Mouse (Mus musculus) lung, embryonic 14.5 days (tissue): ENCODE results near the gene Ptges. TPM values are rescaled to one million over a fixed set of nuclear protein-coding genes. Genes with fewer than 3 reads are reported as not detected.

ENCODE experiments used
- ATAC-seq: fragments of 200-750 bp; cut with Nextera tagmentation; 2 replicates; pipeline ENCODE4 v1.8.0; 2017; ENCODE audit warnings: mild to moderate bottlenecking, moderate TSS enrichment, moderate library complexity; ENCODE audit not compliant: insufficient read depth
- DNase-seq: peaks from one replicate; pipeline ENCODE4 v3.0.0-alpha.2; 2015
- H3K27ac ChIP-seq: fragments of 300-500 bp; sonication (generic); 2 replicates; pipeline ENCODE4 v1.5.1; 2014; ENCODE audit warnings: low read depth, mild to moderate bottlenecking, moderate library complexity
- H3K27me3 ChIP-seq: fragments of 300-500 bp; sonication (generic); 2 replicates; pipeline ENCODE4 v1.6.1; 2014; ENCODE audit warnings: low read length, control low read depth; ENCODE audit not compliant: insufficient read depth
- H3K36me3 ChIP-seq: fragments of 300-500 bp; sonication (generic); 2 replicates; pipeline ENCODE4 v1.6.1; 2014; ENCODE audit warnings: control low read depth; ENCODE audit not compliant: insufficient read depth
- H3K4me1 ChIP-seq: fragments of 300-500 bp; sonication (generic); 2 replicates; pipeline ENCODE4 v1.6.1; 2014; ENCODE audit warnings: antibody characterized with exemption, control low read depth; ENCODE audit not compliant: insufficient read depth
- H3K4me2 ChIP-seq: fragments of 300-500 bp; sonication (generic); 2 replicates; pipeline ENCODE4 v1.6.1; 2014; ENCODE audit warnings: mild to moderate bottlenecking
- H3K4me3 ChIP-seq: fragments of 300-500 bp; sonication (generic); 2 replicates; pipeline ENCODE4 v1.5.1; 2014; ENCODE audit warnings: low read depth, low read length
- H3K9ac ChIP-seq: fragments of 300-500 bp; sonication (generic); 2 replicates; pipeline ENCODE4 v1.6.1; 2014
- H3K9me3 ChIP-seq: fragments of 300-500 bp; sonication (generic); 2 replicates; pipeline ENCODE4 v1.6.1; 2016; ENCODE audit warnings: low read depth, low read length, control low read depth
- CTCF ChIP-seq: IDR thresholded peaks from 2 replicates; pipeline ENCODE4 v1.5.1; 2016; ENCODE audit warnings: antibody characterized with exemption, low read depth
- WGBS: fragments of 180-500 bp; shearing (Covaris S2); extraction: QIAGEN DNeasy Blood & Tissue Kit; methylation state at CpG from one replicate; pipeline ENCODE4 v1.1.7; 2014; 5-methylcytosine and 5-hydroxymethylcytosine counted together
- polyA plus RNA-seq: library from polyadenylated mRNA; unstranded; fragments of >200 nt; fragmentation: Nextera tagmentation; extraction: Ambion mirVana; gene quantifications from 2 replicates; pipeline ENCODE4 v1.2.1, GENCODE M21; 2014

Gene Ptges
- polyA plus RNA-seq = 17.7 and 18.4 TPM in 2 replicates

DNA sequence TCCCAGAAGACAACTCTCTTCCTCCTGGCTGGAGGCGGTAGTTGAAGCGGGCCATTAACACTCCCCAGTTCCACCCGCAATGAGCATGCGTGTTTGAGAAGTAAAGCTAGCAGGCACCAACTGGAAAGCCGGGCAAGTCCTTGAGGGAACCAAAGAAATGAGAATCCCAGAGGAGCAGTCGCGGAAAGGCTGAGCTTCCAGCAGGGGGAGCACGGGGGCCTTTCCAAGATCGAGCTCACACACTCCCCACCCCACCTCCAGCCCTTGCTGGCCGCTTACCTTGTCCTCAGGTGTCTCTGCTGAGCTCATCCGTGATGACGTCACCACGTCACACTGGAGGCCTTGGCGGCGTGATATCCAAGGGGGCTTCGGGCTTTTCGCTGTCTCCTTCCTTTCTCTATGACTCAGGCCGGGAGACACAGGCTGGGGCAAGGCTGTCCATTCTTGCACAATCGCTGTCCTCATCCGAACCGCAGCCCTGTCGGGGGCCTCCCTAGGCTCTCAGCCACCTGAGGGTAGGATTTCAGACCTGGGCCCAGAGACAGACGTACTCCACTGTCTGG, at the start of gene Ptges:
Ptges (minus strand) TSS at position 381 of the 563 bp plus-strand sequence.
- peak; percentile 76 for TF ChIP-seq CTCF
- ATAC-seq = peak; percentile 33; the same call in 1 of the 2 replicates
- WGBS = 2% methylated on average over 23 of the region's 23 CpGs
- peak within 1 kb of the TSS; percentile 27 for H3K4me3 ChIP-seq
- no peaks in the 10 kb centered on the region for H3K27me3 ChIP-seq
- peak within 1 kb of the TSS; percentile 23 for H3K9ac ChIP-seq
- DNase-seq = peak; percentile 88
- peak within 1 kb of the TSS; percentile 71; the same call in 1 of the 2 replicates for H3K27ac ChIP-seq
- H3K9me3 ChIP-seq = no peaks in the 10 kb centered on the region
- H3K4me2 ChIP-seq = peak within 1 kb of the TSS; percentile 66
- peaks cover 27% of the 10 kb centered on the region for H3K4me1 ChIP-seq
- H3K36me3 ChIP-seq = no peaks in the 10 kb centered on the region

DNA sequence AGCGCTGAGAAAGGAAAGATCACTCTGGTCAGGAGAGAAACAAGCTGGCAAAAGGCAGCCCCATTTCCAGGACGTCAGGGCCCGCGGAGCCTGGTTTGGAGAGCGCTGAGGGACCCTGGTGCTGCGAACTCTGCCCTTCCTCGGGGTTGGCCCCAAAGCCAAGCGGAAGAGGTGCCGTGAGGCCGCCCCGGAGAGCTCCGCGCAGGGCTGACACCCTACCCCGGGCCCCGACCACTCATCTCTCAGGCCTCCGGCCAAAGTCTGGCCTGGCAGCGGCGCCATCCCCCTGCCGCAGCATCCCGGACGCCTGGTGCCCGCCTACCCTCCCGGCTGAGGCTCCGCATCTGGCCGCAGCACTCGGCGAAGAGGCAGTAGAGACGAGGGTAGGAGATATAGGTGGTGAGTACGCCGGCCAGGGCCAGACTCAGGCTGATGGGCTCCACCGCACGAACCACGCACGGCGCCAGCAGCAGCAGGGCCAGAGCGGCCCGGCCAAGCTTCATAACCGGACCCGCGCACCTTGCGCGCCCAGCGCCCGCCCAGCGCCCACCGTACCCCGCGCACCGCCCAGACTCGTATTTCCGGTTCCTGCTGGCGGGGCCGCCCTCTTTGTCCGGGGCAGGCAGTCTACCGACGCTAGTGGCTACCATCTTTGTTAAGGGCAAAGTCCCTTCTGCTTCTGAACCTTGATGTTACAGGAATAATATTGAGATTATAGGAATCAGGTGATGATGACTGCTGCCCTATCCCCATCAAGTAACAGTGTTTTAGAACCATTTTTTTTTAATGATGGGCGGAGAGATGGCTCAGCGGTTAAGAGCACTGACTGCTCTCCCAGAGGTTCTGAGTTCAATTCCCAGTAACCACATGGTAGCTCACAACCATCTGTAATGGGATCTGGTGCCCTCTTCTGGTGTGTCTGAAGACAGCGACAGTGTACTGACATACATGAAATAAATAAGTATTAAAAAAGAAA, 38.0 kb upstream of the Ptges start, which contains the start of gene Tor1a:
Tor1a (minus strand) TSS at position 582 of the 976 bp plus-strand sequence.
- peaks cover 10% of the 10 kb centered on the region for H3K4me1 ChIP-seq
- no peaks in the 10 kb centered on the region for H3K27me3 ChIP-seq
- H3K4me3 ChIP-seq = peak within 1 kb of the TSS; percentile 96
- 2% methylated on average over 59 of the region's 59 CpGs for WGBS
- peak within 1 kb of the TSS; percentile 89 for H3K9ac ChIP-seq
- peak; percentile 12; the same call in 1 of the 2 replicates for TF ChIP-seq CTCF
- no peaks in the 10 kb centered on the region for H3K9me3 ChIP-seq
- peak within 1 kb of the TSS; percentile 93 for H3K4me2 ChIP-seq
- H3K36me3 ChIP-seq = peaks cover 39% of the 10 kb centered on the region
- H3K27ac ChIP-seq = peak within 1 kb of the TSS; percentile 72
- ATAC-seq (peak; percentile 94), DNase-seq (peak; percentile 95)

DNA sequence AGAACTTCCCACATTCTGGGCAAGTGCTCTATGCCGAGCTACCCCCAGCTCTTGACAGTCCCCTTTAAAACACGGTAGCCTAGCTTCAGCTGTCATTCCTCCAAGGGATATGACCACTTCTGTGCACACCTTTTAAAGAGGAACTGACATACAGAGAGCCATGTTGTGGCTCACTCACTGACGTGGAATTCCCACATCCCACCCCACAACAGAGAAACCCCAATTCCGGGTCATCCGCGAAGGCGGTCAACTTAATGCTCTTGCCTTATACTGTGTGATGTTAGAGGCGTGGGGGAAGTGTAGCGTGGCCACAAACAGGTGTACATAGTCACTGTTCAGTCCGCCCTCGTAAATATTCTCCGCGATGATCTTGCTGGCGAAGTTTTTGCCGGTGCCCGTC, 37.2 kb upstream of the Ptges start:
- peaks cover 43% of the 10 kb centered on the region for H3K36me3 ChIP-seq
- 18% methylated on average over 16 of the region's 16 CpGs for WGBS

DNA sequence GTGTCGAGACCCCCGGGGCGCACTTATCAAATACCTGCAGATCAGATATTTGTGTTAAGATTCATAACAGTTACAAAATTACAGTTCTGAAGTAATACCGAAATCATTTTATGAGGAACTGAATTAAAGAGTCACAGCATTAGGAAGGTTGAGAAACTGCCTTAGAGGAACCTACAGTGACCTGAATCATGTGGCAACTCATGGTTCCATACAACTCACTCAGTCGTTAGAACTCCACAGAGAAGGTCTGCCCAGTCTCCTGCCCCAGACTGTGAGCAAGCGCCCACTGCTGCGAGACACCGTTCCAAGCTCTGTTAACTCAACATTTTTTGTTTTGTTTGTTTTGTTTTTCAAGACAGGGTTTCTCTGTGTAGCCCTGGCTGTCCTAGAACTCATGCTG, 36.0 kb upstream of the Ptges start:
- Histone ChIP-seq H3K36me3 (peaks cover 54% of the 10 kb centered on the region), H3K27me3 (no peaks in the 10 kb centered on the region), H3K9me3 (no peaks in the 10 kb centered on the region), H3K27ac (no peak overlapping the region), H3K9ac (no peak overlapping the region), H3K4me2 (no peak overlapping the region), H3K4me1 (peaks cover 10% of the 10 kb centered on the region), H3K4me3 (no peak overlapping the region)
- DNase-seq (no peak), ATAC-seq (no peak)
- no peak for TF ChIP-seq CTCF
- WGBS = 91% methylated on average over 8 of the region's 8 CpGs

More for the DNA sequence above, 37.2 kb upstream of the Ptges start:
- peak overlapping the region; percentile 96 for H3K4me3 ChIP-seq
- H3K4me2 ChIP-seq = peak overlapping the region; percentile 93
- H3K9me3 ChIP-seq = no peaks in the 10 kb centered on the region
- H3K27ac ChIP-seq = peak overlapping the region; percentile 72; the same call in 1 of the 2 replicates
- no peak for TF ChIP-seq CTCF
- peaks cover 10% of the 10 kb centered on the region for H3K4me1 ChIP-seq
- DNase-seq = peak; percentile 5
- H3K27me3 ChIP-seq = no peaks in the 10 kb centered on the region
- H3K9ac ChIP-seq = peak overlapping the region; percentile 89
- no peak; the same call in 1 of the 2 replicates for ATAC-seq

DNA sequence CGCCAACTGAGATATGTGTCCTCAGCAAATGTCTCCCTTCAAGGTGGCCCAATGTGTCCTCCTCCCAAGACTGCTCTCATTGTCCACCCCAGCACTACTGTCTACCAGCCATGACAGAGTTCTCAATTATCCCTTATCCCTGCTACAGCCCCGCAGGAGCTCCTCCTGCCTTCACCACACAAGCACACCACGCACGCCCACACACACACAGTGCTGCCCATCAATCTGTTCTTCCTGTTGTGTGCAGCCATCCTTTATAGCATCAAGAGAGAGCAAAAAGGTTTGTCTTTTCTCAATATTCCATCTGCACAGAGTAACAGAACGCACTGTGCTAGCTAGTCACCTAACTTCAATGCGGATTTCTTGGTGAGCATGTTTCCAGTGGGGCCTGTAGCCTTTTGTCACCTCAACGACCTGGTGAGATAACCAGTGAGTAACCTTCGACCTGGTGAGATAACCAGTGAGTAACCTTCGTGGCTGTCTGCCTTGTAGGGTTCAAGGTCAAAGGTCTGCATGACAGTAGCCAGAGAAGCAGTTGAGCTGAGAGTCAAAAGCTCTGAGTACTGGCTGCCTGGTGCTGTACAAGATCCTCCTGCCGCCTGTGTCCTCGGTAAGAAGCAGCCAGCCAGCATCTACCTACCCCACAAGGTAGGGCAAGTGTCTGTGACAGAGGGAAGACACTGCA, 33.0 kb upstream of the Ptges start:
- no peak for TF ChIP-seq CTCF
- no peak for ATAC-seq
- WGBS = 78% methylated on average over 11 of the region's 11 CpGs
- Histone ChIP-seq H3K4me3 (no peak overlapping the region), H3K9ac (no peak overlapping the region), H3K4me1 (peaks cover 10% of the 10 kb centered on the region), H3K36me3 (peaks cover 83% of the 10 kb centered on the region), H3K9me3 (no peaks in the 10 kb centered on the region), H3K27ac (no peak overlapping the region), H3K4me2 (no peak overlapping the region), H3K27me3 (no peaks in the 10 kb centered on the region)
- DNase-seq = no peak

DNA sequence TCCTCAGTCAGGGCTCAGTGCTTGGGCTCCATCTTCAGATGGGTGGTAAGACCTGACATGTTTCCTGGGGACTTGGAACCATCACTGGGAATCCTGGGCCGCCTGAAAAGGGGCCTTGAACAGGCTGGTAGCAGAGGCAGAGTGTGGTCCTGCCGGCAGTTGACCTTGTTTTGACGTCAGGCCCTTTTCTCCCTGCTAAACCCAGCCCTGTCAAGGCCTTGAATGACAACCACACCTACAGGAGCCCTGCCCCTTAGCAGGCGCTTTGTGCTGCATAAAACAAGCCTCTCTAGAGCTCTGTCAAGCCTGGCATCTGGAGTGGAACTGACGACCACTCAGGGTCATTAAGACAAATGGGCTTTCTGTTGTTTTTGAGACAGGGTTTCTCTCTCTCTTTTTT, 30.2 kb upstream of the Ptges start:
- no peaks in the 10 kb centered on the region for H3K4me1 ChIP-seq

More for the DNA sequence above, 30.2 kb upstream of the Ptges start:
- Histone ChIP-seq H3K27me3 (no peaks in the 10 kb centered on the region), H3K4me2 (no peak overlapping the region), H3K36me3 (peaks cover 93% of the 10 kb centered on the region), H3K9me3 (no peaks in the 10 kb centered on the region), H3K9ac (no peak overlapping the region), H3K4me3 (no peak overlapping the region), H3K27ac (no peak overlapping the region)
- TF ChIP-seq CTCF = no peak
- DNase-seq = no peak
- WGBS = 30% methylated on average over 5 of the region's 5 CpGs
- no peak for ATAC-seq
